Mouse (Mus musculus): ENCODE measurements around the gene Vkorc1l1. TPM values are rescaled to one million over a fixed set of nuclear protein-coding genes. Genes with fewer than 3 reads are reported as not detected.
A peak's percentile ranks its signal among the peaks of the same experiment; 100 is the strongest.

The Vkorc1l1 gene
- total and polyA plus RNA-seq, 3 experiments = 24.2 to 42.4 TPM; not detected in 1

DNA sequence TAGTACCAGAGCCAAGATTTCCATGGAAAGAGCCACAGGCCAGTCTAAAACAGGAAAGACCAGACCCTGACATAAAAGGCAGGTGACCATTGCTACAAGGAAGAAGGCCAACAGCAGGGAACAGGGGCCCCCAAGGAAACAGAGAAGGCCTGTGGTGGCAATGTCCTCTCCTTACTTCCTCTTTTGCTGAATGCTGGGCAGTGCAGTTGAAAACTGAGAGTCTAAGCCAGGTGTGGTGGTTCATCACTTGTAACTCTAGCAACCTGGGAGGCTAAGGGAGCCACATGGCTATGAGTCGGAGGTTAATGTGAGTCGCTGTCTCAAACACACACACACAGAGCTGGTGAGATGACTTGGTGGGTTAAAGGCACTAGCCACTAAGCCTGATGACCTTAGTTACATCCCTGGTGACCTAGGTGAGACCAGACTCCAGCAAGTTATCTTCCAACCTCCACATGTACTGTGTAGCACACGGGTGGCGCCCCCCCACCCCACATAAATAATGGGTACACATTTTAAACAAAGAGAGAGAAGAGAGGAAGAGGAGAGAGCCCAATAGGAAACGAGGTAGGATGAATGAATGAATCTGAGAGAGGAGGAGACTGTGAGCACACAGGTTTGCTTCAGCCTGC lies 59.7 kb downstream of the Vkorc1l1 start:
- peaks cover 13% of the 10 kb centered on the region for H3K79me2 ChIP-seq (ENCODE audit: control insufficient read depth, insufficient read depth, low read length, poor library complexity)
- 0 out of 2 replicates have a peak, but pooled peaks have one; percentile 22 for TF ChIP-seq ELF1 (IDR thresholded peaks at IDR 0.05; ENCODE audit: low read depth, low read length)
- no peak for TF ChIP-seq POLR2AphosphoS2 (IDR thresholded peaks at IDR 0.05; ENCODE audit: low read length)
- H3K9me3 ChIP-seq (replicated peaks; ENCODE audit: insufficient read depth, low read length) = no peaks in the 10 kb centered on the region
- peak overlapping the region; percentile 82 to 96 for H3K4me3 ChIP-seq (ENCODE audit: control insufficient read depth in 1 of 2, insufficient read depth in 1 of 2, low read depth in 2 of 2, low read length in 2 of 2)
- H3K27me3 ChIP-seq (ENCODE audit: control insufficient read depth in 1 of 2, insufficient read depth in 2 of 2, low read length in 2 of 2) = no peaks in the 10 kb centered on the region
- peak; percentile 59 for DNase-seq (ENCODE audit: low read depth, low spot score)
- H3K27ac ChIP-seq (ENCODE audit: control insufficient read depth, low read depth, low read length) = 0 out of 2 replicates have a peak overlapping the region, but pooled peaks have one; percentile 55
- peaks cover 3 to 16% of the 10 kb centered on the region in 2 experiments for H3K4me1 ChIP-seq (ENCODE audit: control insufficient read depth in 1 of 2, insufficient read depth in 2 of 2, low read length in 2 of 2)
- peaks cover 0 to 7% of the 10 kb centered on the region in 2 experiments; a peak in 2 of 4 replicates for H3K36me3 ChIP-seq (ENCODE audit: control insufficient read depth in 1 of 2, insufficient read depth in 2 of 2, low read length in 2 of 2)
- H3K9ac ChIP-seq (ENCODE audit: control insufficient read depth, low read depth, low read length, poor library complexity, severe bottlenecking) = peak overlapping the region; percentile 84

GRCm38 (mm10) chr5:130002301-130003146 lies 60.8 kb downstream of the Vkorc1l1 start, which contains the start of gene Gusb:
Gusb (minus strand) TSS chr5:130003049.
- DNase-seq (ENCODE audit: low read depth, low spot score) = peak; percentile 90
- Histone ChIP-seq H3K27ac (ENCODE audit: control insufficient read depth, low read depth, low read length) (peak within 1 kb of the TSS; percentile 55), H3K4me3 (ENCODE audit: control insufficient read depth in 1 of 2, insufficient read depth in 1 of 2, low read depth in 2 of 2, low read length in 2 of 2) (peak within 1 kb of the TSS; percentile 82 to 96), H3K9me3 (replicated peaks; ENCODE audit: insufficient read depth, low read length) (no peaks in the 10 kb centered on the region), H3K79me2 (ENCODE audit: control insufficient read depth, insufficient read depth, low read length, poor library complexity) (peaks cover 13% of the 10 kb centered on the region), H3K27me3 (ENCODE audit: control insufficient read depth in 1 of 2, insufficient read depth in 2 of 2, low read length in 2 of 2) (no peaks in the 10 kb centered on the region), H3K36me3 (ENCODE audit: control insufficient read depth in 1 of 2, insufficient read depth in 2 of 2, low read length in 2 of 2) (peaks cover 0 to 7% of the 10 kb centered on the region in 2 experiments; a peak in 2 of 4 replicates), H3K4me1 (ENCODE audit: control insufficient read depth in 1 of 2, insufficient read depth in 2 of 2, low read length in 2 of 2) (peaks cover 3 to 16% of the 10 kb centered on the region in 2 experiments), H3K9ac (ENCODE audit: control insufficient read depth, low read depth, low read length, poor library complexity, severe bottlenecking) (peak within 1 kb of the TSS; percentile 84)
- TF ChIP-seq CHD2 (IDR thresholded peaks at IDR 0.05; ENCODE audit: low read length) (no peak), USF2 (IDR thresholded peaks at IDR 0.05; ENCODE audit: borderline replicate concordance in 1 of 2, insufficient read depth in 1 of 2, low read depth in 1 of 2, low read length in 2 of 2) (peak in 1 of 2 experiments; percentile 82; a peak in 2 of 4 replicates), MYC (IDR thresholded peaks at IDR 0.05; ENCODE audit: low read depth, low read length) (peak; percentile 63; the same call in 1 of the 2 replicates), MAX (IDR thresholded peaks at IDR 0.05; ENCODE audit: low read length) (peak; percentile 77), ZC3H11A (IDR thresholded peaks at IDR 0.05; ENCODE audit: low read depth, low read length) (no peak), MXI1 (IDR thresholded peaks at IDR 0.05; ENCODE audit: low read depth, low read length) (peak; percentile 88), NRF1 (IDR thresholded peaks at IDR 0.05; ENCODE audit: insufficient read depth, low read depth, low read length, poor library complexity, severe bottlenecking) (0 out of 2 replicates have a peak, but pooled peaks have one; percentile 40), UBTF (IDR thresholded peaks at IDR 0.05; ENCODE audit: borderline replicate concordance, insufficient read depth, low read depth, low read length) (no peak), ELF1 (IDR thresholded peaks at IDR 0.05; ENCODE audit: low read depth, low read length) (peak; percentile 38), KAT2A (conservative IDR thresholded peaks at IDR 0.05; ENCODE audit: low read depth, low read length) (peak; percentile 44; the same call in 1 of the 2 replicates), MEF2A (IDR thresholded peaks at IDR 0.05; ENCODE audit: extremely low read depth, insufficient replicate concordance, low read depth, low read length, poor library complexity, severe bottlenecking) (0 out of 2 replicates have a peak, but pooled peaks have one; percentile 21), SMC3 (IDR thresholded peaks at IDR 0.05; ENCODE audit: low read depth, low read length) (peak; percentile 15; the same call in 1 of the 2 replicates), TBP (IDR thresholded peaks at IDR 0.05; ENCODE audit: low read depth, low read length) (peak; percentile 59; the same call in 1 of the 2 replicates), POLR2A (IDR thresholded peaks at IDR 0.05; ENCODE audit: control insufficient read depth in 1 of 2, insufficient read depth in 1 of 2, low read depth in 1 of 2, low read length in 2 of 2, poor library complexity in 1 of 2) (peak; percentile 74 to 92; a peak in 3 of 4 replicates), EP300 (IDR thresholded peaks at IDR 0.05; ENCODE audit: low read depth in 1 of 2, low read length in 2 of 2) (peak; percentile 6 to 43; a peak in 2 of 4 replicates), MYB (IDR thresholded peaks at IDR 0.05; ENCODE audit: low read depth, low read length) (no peak), CTCF (IDR thresholded peaks at IDR 0.05 in 2 of 3, conservative IDR thresholded peaks at IDR 0.05 in 1 of 3; ENCODE audit: control insufficient read depth in 1 of 3, insufficient read depth in 1 of 3, low read depth in 2 of 3, low read length in 3 of 3, poor library complexity in 1 of 3, severe bottlenecking in 1 of 3) (no peak), MAZ (IDR thresholded peaks at IDR 0.05; ENCODE audit: low read depth, low read length) (peak; percentile 64; the same call in 1 of the 2 replicates), ZKSCAN1 (IDR thresholded peaks at IDR 0.05; ENCODE audit: low read depth, low read length) (no peak), SIN3A (IDR thresholded peaks at IDR 0.05; ENCODE audit: low read length) (peak; percentile 66), ETS1 (IDR thresholded peaks at IDR 0.05; ENCODE audit: low read depth, low read length) (peak; percentile 84), ZMIZ1 (IDR thresholded peaks at IDR 0.05; ENCODE audit: low read depth, low read length) (no peak; the same call in 1 of the 2 replicates), RAD21 (IDR thresholded peaks at IDR 0.05; ENCODE audit: low read depth, low read length) (no peak), E2F4 (IDR thresholded peaks at IDR 0.05; ENCODE audit: borderline replicate concordance, low read depth, low read length) (no peak), GABPA (IDR thresholded peaks at IDR 0.05; ENCODE audit: low read depth, low read length) (no peak), HCFC1 (IDR thresholded peaks at IDR 0.05; ENCODE audit: low read depth, low read length) (peak; percentile 89)
